Mouse (Mus musculus) intestine, postnatal 0 days (tissue): ENCODE results near the gene Rab20. TPM values are rescaled to one million over a fixed set of nuclear protein-coding genes. Genes with fewer than 3 reads are reported as not detected.
"Not testable (repeated sequence)": the region's sequence is repeated elsewhere in the genome, so short reads cannot be mapped to it uniquely, and the experiment has no call there.

Source experiments
- ATAC-seq: fragments of 200-750 bp; cut with Nextera tagmentation; 2 replicates; pipeline ENCODE4 v1.8.0; 2017; ENCODE audit warnings: mild to moderate bottlenecking, moderate TSS enrichment, moderate library complexity
- H3K27ac ChIP-seq: fragments of 300-500 bp; sonication (generic); 2 replicates; pipeline ENCODE4 v1.5.1; 2014; ENCODE audit warnings: mild to moderate bottlenecking, low read depth, low read length, moderate library complexity
- H3K27me3 ChIP-seq: fragments of 300-500 bp; sonication (generic); replicated peaks from 2 replicates; pipeline ENCODE4 v1.6.1; 2014; ENCODE audit warnings: low read length, mixed read lengths; ENCODE audit not compliant: control insufficient read depth, insufficient read depth
- H3K36me3 ChIP-seq: fragments of 300-500 bp; sonication (generic); 2 replicates; pipeline ENCODE4 v1.6.1; 2014; ENCODE audit warnings: mild to moderate bottlenecking, moderate library complexity; ENCODE audit not compliant: control insufficient read depth, insufficient read depth
- H3K4me1 ChIP-seq: fragments of 300-500 bp; sonication (generic); replicated peaks from 2 replicates; pipeline ENCODE4 v1.6.1; 2014; ENCODE audit warnings: antibody characterized with exemption, low read length, mixed read lengths; ENCODE audit not compliant: control insufficient read depth, insufficient read depth
- H3K4me2 ChIP-seq: fragments of 300-500 bp; sonication (generic); replicated peaks from 2 replicates; pipeline ENCODE4 v1.6.1; 2014; ENCODE audit warnings: low read depth, mild to moderate bottlenecking, moderate library complexity
- H3K4me3 ChIP-seq: fragments of 300-500 bp; sonication (generic); 2 replicates; pipeline ENCODE4 v1.5.1; 2014; ENCODE audit warnings: low read depth, low read length
- H3K9ac ChIP-seq: fragments of 300-500 bp; sonication (generic); 2 replicates; pipeline ENCODE4 v1.6.1; 2014; ENCODE audit warnings: mild to moderate bottlenecking, low read depth, low read length
- H3K9me3 ChIP-seq: fragments of 300-500 bp; sonication (generic); 2 replicates; pipeline ENCODE4 v1.6.1; 2016; ENCODE audit warnings: mixed run types; ENCODE audit not compliant: control insufficient read depth
- CTCF ChIP-seq: sonication (generic); IDR thresholded peaks from 2 replicates; pipeline ENCODE4 v1.5.1; 2016; ENCODE audit warnings: low read depth, mild to moderate bottlenecking, control low read depth, antibody characterized with exemption, moderate library complexity
- WGBS: fragments of 180-500 bp; shearing (Covaris S2); extraction: QIAGEN DNeasy Blood & Tissue Kit; methylation state at CpG from one replicate; pipeline ENCODE4 v1.1.7; 2014; 5-methylcytosine and 5-hydroxymethylcytosine counted together
- polyA plus RNA-seq: library from polyadenylated mRNA; unstranded; fragments of >200 nt; fragmentation: Nextera tagmentation; extraction: Ambion mirVana; gene quantifications from 2 replicates; pipeline ENCODE4 v1.2.1, GENCODE M21; 2015

Rab20 gene
- polyA plus RNA-seq, 1 experiment from 2014 or later, result 43.5 TPM

DNA sequence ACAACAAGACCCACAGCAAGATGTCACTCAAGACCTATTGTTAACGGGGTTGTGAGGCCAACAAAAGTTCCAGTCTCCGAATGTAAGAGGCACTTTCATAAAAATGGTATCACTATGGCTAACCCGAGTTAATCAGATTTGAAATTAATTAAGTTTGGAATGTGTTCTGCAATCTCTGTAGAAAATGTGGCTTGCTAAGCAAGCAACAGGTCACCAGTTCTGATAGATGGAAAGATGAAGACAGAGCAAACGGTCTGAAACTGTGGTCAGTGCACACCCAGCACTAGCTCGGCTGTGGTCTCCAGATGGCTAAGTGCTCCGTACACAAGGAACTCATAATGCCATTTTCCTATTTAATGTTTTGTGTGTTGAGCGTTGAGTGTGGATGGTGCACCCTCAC lies 7.8 kb downstream of the Rab20 start:
- ATAC-seq, result no peak
- Histone ChIP-seq H3K27ac (no peak overlapping the region), H3K27me3 (no peaks in the 10 kb centered on the region), H3K9me3 (no peaks in the 10 kb centered on the region), H3K4me3 (no peak overlapping the region), H3K4me2 (no peak overlapping the region), H3K36me3 (peaks cover 6% of the 10 kb centered on the region), H3K4me1 (peaks cover 11% of the 10 kb centered on the region), H3K9ac (no peak overlapping the region)
- WGBS, result 79% methylated on average over 7 of the region's 7 CpGs
- no peak for TF ChIP-seq CTCF

GRCm38 (mm10) chr8:11469095-11469494 lies 9.4 kb downstream of the Rab20 start:
- Histone ChIP-seq H3K9me3 (no peaks in the 10 kb centered on the region), H3K9ac (no peak overlapping the region), H3K36me3 (peaks cover 6% of the 10 kb centered on the region), H3K4me1 (peaks cover 17% of the 10 kb centered on the region), H3K27me3 (no peaks in the 10 kb centered on the region), H3K4me3 (no peak overlapping the region), H3K27ac (no peak overlapping the region), H3K4me2 (no peak overlapping the region)
- ATAC-seq, result no peak
- peak; percentile 85 for TF ChIP-seq CTCF
- 3% methylated on average over 3 of the region's 3 CpGs for WGBS

- not testable (repeated sequence) for H3K9me3 ChIP-seq, H3K36me3 ChIP-seq, H3K27me3 ChIP-seq, H3K4me3 ChIP-seq, H3K9ac ChIP-seq, H3K4me1 ChIP-seq, H3K27ac ChIP-seq, H3K4me2 ChIP-seq, ATAC-seq
- 91% methylated on average over 4 of the region's 5 CpGs for WGBS
Measured at GRCm38 (mm10) chr8:11466528-11466927, 12.0 kb downstream of the Rab20 start.

GRCm38 (mm10) chr8:11465619-11466018 lies 12.9 kb downstream of the Rab20 start:
- 88% methylated on average over 4 of the region's 4 CpGs for WGBS
- no peak for TF ChIP-seq CTCF

GRCm38 (mm10) chr8:11464707-11464964 lies 13.9 kb downstream of the Rab20 start:
- Histone ChIP-seq H3K9me3 (no peaks in the 10 kb centered on the region), H3K4me1 (peaks cover 8% of the 10 kb centered on the region), H3K36me3 (peaks cover 6% of the 10 kb centered on the region), H3K27me3 (no peaks in the 10 kb centered on the region), H3K4me3 (no peak overlapping the region), H3K9ac (no peak overlapping the region), H3K4me2 (no peak overlapping the region), H3K27ac (peak overlapping the region; percentile 85; the same call in 1 of the 2 replicates)
- WGBS, result 47% methylated on average over 3 of the region's 3 CpGs
- no peak for ATAC-seq
- TF ChIP-seq CTCF, result no peak

More at GRCm38 (mm10) chr8:11465619-11466018, 12.9 kb downstream of the Rab20 start:
- H3K9me3 ChIP-seq, result no peaks in the 10 kb centered on the region
- H3K4me3 ChIP-seq, result no peak overlapping the region
- peaks cover 6% of the 10 kb centered on the region for H3K36me3 ChIP-seq
- ATAC-seq, result no peak
- no peak overlapping the region for H3K4me2 ChIP-seq
- no peaks in the 10 kb centered on the region for H3K27me3 ChIP-seq
- no peak overlapping the region for H3K27ac ChIP-seq
- peaks cover 6% of the 10 kb centered on the region for H3K4me1 ChIP-seq
- H3K9ac ChIP-seq, result no peak overlapping the region

DNA sequence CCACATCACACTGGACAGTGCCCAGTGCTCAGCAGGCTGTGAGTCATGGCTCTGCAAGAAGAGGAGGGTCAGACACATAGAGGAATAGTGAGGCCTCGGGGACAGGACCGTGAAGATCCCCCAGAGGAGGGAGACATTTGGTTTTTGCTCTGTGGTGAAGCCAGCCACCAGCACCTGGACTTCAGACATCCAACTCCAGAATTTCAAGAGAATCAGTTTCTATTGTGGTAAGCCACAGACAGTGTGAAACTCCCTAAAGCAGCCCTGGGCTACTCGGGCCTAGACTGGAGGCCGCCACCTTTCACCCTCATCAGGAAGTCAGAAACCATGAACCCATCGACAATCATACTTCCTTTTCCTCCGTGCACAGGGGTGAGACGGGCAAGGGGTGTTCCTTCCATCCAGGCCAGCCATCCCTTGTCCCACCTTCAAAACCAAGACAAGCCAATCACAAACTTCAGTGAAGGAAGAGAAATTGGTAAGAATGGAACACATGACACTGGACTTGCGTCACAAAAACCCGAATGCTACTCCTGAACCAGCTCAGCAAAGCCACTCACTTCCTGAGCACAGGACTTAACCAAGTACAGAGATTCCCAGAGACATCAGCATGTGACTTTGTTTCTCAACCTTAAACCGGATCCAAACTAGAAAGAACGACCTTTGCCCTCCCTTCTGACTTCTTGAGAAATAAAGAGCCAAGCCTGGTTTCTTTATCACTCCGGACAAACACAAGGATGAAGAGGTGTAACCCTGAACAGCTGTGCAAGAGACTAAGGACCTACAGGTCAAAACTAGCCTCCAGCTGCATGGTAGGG lies 14.4 kb downstream of the Rab20 start:
- no peak overlapping the region for H3K9ac ChIP-seq
- H3K9me3 ChIP-seq, result no peaks in the 10 kb centered on the region
- no peak overlapping the region for H3K4me3 ChIP-seq
- peak overlapping the region; percentile 85 for H3K27ac ChIP-seq
- peaks cover 10% of the 10 kb centered on the region for H3K4me1 ChIP-seq
- WGBS, result 46% methylated on average over 12 of the region's 12 CpGs
- TF ChIP-seq CTCF, result no peak
- no peak overlapping the region for H3K4me2 ChIP-seq
- no peaks in the 10 kb centered on the region for H3K27me3 ChIP-seq
- peaks cover 6% of the 10 kb centered on the region for H3K36me3 ChIP-seq
- peak; percentile 82 for ATAC-seq
